Mouse (Mus musculus) MEL (cell line): ENCODE data around the gene Pigo.

Source experiments
- CTCF ChIP-seq, 3 experiments: IDR thresholded peaks in 2 of 3; conservative IDR thresholded peaks in 1 of 3; 2 replicates each; pipeline ENCODE4 v1.5.1; 2011 to 2012; ENCODE audit warnings: low read length in 3 of 3, low read depth in 2 of 3, mild to moderate bottlenecking in 2 of 3, improper control_type of control experiment in 1 of 3, inconsistent platforms in 1 of 3, mixed read lengths in 1 of 3, moderate library complexity in 1 of 3; ENCODE audit not compliant: control insufficient read depth in 1 of 3, insufficient read depth in 1 of 3, poor library complexity in 1 of 3, severe bottlenecking in 1 of 3
- EP300 ChIP-seq, 2 experiments: IDR thresholded peaks; 2 replicates each; pipeline ENCODE4 v1.6.1; 2011; ENCODE audit warnings: improper control_type of control experiment in 2 of 2, low read length in 2 of 2, low read depth in 1 of 2, mild to moderate bottlenecking in 1 of 2
- ETS1 ChIP-seq: IDR thresholded peaks from 2 replicates; pipeline ENCODE4 v1.6.1; 2012; ENCODE audit warnings: low read depth, mild to moderate bottlenecking, inconsistent platforms, low read length, improper control_type of control experiment, moderate library complexity
- GATA1 ChIP-seq: IDR thresholded peaks from 2 replicates; pipeline ENCODE4 v1.6.1; 2011; ENCODE audit warnings: low read depth, low read length, improper control_type of control experiment
- HCFC1 ChIP-seq: IDR thresholded peaks from 2 replicates; pipeline ENCODE4 v1.6.1; 2012; ENCODE audit warnings: low read depth, mild to moderate bottlenecking, inconsistent platforms, low read length, improper control_type of control experiment, moderate library complexity
- JUND ChIP-seq: IDR thresholded peaks from 2 replicates; pipeline ENCODE4 v1.6.1; 2011; ENCODE audit warnings: low read depth, mild to moderate bottlenecking, improper control_type of control experiment, low read length
- NELFE ChIP-seq: IDR thresholded peaks from 2 replicates; pipeline ENCODE4 v1.6.1; 2011; ENCODE audit warnings: low read depth, low read length, improper control_type of control experiment
- SIN3A ChIP-seq: IDR thresholded peaks from 2 replicates; pipeline ENCODE4 v1.6.1; 2012; ENCODE audit warnings: low read length, improper control_type of control experiment, inconsistent platforms
- ZC3H11A ChIP-seq: IDR thresholded peaks from 2 replicates; pipeline ENCODE4 v1.6.1; 2012; ENCODE audit warnings: low read depth, mild to moderate bottlenecking, inconsistent platforms, low read length, improper control_type of control experiment
- ZNF384 ChIP-seq: IDR thresholded peaks from 2 replicates; pipeline ENCODE4 v1.6.1; 2012; ENCODE audit warnings: low read depth, mild to moderate bottlenecking, inconsistent platforms, low read length, improper control_type of control experiment

GRCm38 (mm10) chr4:43036356-43036755 is 10.7 kb upstream of the Pigo start:
- TF ChIP-seq ETS1 (no peak), CTCF (IDR thresholded peaks at IDR 0.05 in 2 of 3, conservative IDR thresholded peaks at IDR 0.05 in 1 of 3; ENCODE audit: control insufficient read depth in 1 of 3, insufficient read depth in 1 of 3, low read depth in 2 of 3, low read length in 3 of 3, poor library complexity in 1 of 3, severe bottlenecking in 1 of 3) (no peak), NELFE (no peak), JUND (no peak), ZC3H11A (no peak), SIN3A (no peak), GATA1 (no peak), ZNF384 (no peak), EP300 (IDR thresholded peaks at IDR 0.05; ENCODE audit: low read depth in 1 of 2, low read length in 2 of 2) (no peak), HCFC1 (no peak)
